Mouse (Mus musculus) common myeloid progenitor, adult 5-6 weeks (primary cell): ENCODE measurements around the gene Zfp882. TPM values are rescaled to one million over a fixed set of nuclear protein-coding genes. Genes with fewer than 3 reads are reported as not detected.
A peak's percentile ranks its signal among the peaks of the same experiment; 100 is the strongest.
"Not testable (repeated sequence)": the region's sequence is repeated elsewhere in the genome, so short reads cannot be mapped to it uniquely, and the experiment has no call there.

ENCODE experiments used
- ATAC-seq: replicated peaks from 2 replicates; pipeline ENCODE4 v1.8.0; 2016; ENCODE audit warnings: low read depth, mild to moderate bottlenecking, moderate TSS enrichment, inconsistent platforms; ENCODE audit not compliant: poor library complexity, severe bottlenecking
- total RNA-seq: library from RNA; stranded (forward); fragments of 200-1000, 187-1606 nt; gene quantifications from 2 replicates; pipeline ENCODE4 v1.2.3, GENCODE M21; 2017

The Zfp882 gene
- total RNA-seq: 8.7 and 8.8 TPM in 2 replicates

- ATAC-seq: peak; percentile 95
These were observed at the start of gene Zfp882, which contains the start of gene Zfp617 for GRCm38 (mm10) chr8:71908309-71909261. Gene Zfp882 (plus strand): TSS chr8:71908608. Gene Zfp617 (plus strand): TSS chr8:71908635.

GRCm38 (mm10) chr8:71861551-71861950 lies 46.9 kb upstream of the Zfp882 start:
- not testable (repeated sequence) for ATAC-seq

DNA sequence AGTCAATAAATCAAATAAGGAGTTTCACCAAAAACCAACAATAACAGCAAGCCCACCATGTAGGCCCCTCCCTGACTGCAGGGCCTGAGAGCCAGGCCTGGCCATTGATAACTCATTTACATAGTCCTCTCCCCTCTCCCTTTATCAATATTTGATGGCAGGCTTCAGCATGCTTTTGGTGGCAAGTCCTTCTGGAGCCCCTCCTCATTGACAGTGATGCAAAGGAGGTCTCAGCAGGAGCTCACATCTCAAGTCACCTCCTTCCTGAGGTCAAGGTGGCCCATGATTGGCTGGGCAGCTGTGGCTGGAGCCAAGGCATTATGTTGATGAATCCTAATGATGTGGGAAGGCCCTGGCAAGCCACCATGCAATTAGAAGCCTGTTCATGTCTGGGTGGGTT lies 46.4 kb upstream of the Zfp882 start:
- ATAC-seq: not testable (repeated sequence)

DNA sequence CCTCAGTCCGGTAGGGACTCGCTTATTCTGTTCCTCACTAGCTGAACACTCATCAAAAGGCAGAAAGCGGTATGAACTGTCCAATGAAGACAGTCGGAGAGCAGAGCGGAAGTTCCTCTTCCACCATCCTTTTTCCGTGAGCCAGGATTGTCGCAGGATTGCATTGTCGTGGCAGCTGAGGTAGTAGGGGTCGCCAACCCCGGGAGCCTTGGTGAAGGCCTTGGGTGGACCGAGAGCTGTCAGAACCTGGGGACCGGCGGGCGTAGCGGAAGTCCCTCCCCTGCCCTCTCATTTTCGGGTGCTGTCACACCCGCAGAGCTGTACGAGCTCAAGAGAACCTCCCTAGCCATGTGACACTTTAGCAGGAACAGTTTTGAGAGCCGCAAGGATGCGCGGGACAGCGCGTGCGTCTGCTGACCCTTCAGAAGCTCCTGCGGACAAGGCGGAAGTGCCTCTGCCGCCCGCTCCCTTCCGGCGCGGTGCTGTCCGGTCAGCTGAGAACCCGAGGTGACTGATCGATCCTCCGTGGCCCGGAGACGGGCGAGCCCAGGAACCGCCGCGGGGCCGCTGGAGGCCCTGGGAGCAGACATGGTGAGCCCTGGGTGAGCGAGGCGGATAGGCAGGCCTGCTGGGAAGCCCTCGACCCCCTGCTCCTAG lies 26.7 kb upstream of the Zfp882 start, which contains the start of gene Zfp709:
Gene Zfp709 (plus strand): TSS at position 402 of the 657 bp plus-strand sequence.
- peak; percentile 96 for ATAC-seq

DNA sequence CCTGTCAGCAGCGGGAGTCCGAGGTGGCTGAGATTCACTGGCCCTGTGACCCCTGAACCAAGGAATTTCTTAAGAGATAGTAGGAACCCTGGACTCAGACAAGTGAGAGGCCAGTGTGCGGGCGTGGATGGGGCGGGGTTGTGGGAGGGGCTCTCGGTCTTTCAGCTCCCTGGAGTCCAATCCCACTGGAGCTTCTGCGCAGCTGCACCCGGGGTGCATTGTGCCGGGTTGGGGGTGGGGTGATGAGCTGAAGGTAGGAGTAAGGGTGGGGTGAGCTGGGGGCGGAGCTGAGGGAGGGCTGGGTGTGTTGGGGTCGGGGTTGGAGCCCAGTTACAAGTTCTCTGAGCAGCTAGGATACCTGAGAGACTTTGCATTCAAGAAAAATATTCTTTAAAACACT lies 7.7 kb upstream of the Zfp882 start:
- not testable (repeated sequence) for ATAC-seq

DNA sequence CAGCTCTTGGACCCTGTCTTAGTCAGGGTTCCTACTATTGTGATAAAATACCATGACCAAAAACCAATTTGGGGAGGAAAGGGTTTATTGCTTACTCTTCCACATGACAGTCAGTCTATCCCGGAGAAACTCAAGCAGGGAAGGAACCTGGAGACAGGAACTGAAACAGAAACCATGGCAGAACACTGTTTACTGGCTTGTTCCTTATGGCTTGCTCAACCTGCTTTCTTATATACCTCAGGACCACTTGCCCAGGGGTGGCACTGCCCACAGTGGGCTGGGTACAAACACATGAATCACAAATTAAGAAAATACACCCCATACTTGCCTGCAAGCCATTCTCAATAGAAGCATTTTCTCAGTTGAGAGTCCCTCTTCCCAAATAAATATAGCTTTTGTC lies 5.3 kb upstream of the Zfp882 start:
- ATAC-seq: not testable (repeated sequence)

DNA sequence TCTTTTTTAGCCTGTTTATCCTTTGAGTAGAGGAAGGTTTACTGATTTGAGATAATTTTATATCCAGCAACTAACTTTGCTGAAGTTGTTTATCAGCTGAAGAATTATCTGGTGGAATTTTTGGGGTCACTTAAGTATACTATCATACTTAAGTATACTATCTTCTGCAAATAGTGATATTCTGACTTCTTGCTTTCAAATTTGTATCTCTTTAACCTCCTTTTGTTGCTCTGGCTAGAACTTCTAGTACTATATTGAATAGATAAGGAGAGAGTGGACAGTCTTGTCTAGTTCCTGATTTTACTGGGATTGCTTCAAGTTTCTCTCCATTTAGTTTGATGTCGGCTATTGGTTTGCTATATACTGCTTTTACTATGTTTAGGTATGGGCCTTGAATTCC lies 1.6 kb upstream of the Zfp882 start:
- ATAC-seq: no peak

- peak; percentile 8; the same call in 1 of the 2 replicates for ATAC-seq
These were observed 580 bp upstream of the Zfp882 start for GRCm38 (mm10) chr8:71907798-71908257.

DNA sequence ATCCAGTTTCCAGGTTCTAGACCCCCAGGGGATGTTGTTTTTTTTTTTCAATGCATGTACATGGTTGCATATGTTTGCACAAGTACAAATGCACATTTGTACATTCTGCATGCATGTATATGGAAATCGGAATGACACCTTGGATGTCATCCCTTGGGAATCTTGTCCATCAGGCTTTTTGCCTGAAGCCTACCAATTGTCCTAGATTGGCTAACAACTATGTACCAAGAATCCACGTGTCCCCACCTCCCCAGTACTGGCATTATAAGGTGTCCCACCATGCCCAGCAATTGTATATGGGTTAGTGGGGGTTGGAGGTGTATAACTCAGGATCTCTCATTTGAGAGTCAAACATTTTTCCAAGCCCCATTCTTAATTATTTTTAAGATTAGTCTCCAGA lies 3.9 kb downstream of the Zfp882 start:
- no peak for ATAC-seq

DNA sequence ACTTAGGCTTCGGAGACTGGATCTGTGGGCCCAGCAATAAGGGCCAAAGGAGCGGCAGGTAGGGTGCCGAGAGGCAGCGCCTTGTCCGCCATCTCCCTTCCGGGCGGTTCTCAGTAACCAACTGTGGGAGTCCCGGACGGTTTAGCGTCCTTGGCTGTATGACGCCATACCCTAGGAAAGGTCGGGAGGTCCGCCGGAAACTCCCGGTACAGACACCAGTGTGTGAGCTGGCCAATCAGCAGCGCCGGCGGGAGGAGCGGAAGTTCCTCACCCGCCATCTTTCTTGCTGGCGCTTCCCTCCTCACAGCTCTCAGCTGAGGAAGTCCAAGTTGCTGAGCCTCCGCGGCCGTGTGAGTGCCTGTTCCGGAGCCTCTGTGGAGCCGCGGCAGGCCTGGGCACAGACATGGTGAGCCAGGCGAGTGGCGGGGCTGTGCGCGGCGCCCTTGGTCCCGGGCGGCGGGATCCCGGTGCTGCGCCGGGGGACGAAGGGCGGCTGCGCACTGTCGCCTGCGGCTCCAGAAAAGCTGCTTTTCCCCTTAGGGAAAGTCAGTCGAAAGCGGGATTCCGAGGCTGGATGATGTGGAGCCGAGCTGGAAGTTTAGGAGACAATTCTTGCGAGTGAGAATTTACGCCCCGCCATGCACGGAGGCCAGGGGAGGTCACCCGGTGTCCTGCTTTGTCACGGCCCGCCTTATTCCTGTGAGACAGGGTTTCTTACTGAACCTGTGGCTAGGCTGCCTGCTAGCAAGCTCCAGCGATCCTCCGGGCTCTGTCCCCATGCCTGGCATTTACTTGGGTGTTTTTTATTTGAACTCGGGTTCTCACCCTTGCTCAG lies 14.4 kb downstream of the Zfp882 start:
- ATAC-seq: peak; percentile 98

- no peak for ATAC-seq
These were observed 17.4 kb downstream of the Zfp882 start for GRCm38 (mm10) chr8:71925791-71926190.

DNA sequence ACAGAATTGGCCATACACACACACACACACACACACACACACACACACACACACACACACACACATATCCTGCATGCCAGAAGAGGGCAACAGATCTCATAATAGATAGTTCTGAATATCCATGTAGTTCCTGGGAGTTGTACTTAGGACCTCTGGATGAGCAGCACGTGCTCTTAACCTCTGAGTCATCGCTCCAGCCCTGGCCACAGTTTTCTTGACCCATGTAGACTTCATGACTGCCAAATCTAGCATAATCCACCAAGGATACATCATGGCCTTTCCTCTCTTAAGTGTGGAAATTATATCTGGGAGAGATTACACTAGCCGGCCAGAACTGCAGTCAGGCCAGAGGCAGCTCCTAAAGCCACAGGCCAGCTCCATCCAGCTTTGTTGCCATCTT lies 18.1 kb downstream of the Zfp882 start:
- no peak for ATAC-seq

DNA sequence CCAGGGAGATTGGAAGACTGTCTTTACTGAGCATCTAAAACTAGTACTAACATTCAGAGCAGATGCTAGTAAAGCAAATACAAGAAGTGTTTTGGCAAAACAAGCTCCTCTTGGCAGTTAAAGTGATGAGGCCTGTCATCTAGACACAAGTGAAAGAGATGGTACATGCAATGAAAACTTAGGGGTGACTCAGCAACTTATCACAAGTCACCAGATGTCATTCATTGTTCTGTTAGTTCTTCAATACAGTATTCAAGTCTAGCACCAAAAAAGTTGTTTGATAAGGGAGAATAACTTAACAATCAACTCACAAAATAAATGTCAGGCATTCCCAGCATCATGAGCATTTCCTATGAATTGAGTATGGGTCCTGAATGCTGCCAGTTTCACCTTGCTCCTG lies 19.4 kb downstream of the Zfp882 start:
- no peak for ATAC-seq

GRCm38 (mm10) chr8:71938037-71938436 lies 29.6 kb downstream of the Zfp882 start:
- ATAC-seq: not testable (repeated sequence)

- ATAC-seq: peak; percentile 77
These were observed 32.1 kb downstream of the Zfp882 start for GRCm38 (mm10) chr8:71940293-71941208.

DNA sequence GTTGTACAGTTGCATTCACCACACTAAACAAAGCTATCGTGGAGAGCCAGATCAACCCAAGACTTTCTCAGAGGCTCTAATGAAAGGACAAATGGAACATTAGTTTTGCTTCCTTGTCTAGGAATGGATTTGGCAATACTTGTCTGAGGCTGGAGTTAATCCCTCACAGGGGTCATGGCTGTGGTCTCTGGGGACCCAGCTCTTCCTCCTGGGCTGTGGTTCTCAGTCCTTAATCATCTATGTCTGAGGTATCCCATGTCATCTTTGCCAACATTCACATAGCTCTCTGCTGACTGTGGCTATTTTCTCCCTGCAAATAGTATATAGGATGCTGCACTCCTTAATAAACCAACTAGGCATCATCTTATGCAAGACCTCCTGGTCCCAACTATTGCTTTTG lies 33.4 kb downstream of the Zfp882 start:
- 0 out of 2 replicates have a peak, but pooled peaks have one; percentile 18 for ATAC-seq

DNA sequence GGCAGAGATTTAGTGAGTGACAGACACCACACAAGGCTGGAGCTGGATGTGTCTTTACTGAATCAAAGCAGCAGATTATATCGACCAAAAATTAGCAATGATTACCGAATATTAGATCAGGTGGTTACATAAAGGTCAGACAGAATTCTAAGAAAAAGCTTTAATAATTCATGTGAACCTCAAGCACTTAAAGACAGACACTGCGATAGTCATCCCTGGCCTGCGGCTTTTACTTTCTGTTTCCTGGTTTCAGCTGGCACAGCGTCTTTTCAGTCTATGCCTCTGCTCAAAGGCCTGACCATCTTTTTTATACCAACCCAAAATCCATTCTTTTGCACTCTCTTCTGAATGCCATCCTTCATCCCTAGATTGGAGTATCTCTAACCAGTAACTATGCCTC lies 40.2 kb downstream of the Zfp882 start:
- no peak for ATAC-seq

DNA sequence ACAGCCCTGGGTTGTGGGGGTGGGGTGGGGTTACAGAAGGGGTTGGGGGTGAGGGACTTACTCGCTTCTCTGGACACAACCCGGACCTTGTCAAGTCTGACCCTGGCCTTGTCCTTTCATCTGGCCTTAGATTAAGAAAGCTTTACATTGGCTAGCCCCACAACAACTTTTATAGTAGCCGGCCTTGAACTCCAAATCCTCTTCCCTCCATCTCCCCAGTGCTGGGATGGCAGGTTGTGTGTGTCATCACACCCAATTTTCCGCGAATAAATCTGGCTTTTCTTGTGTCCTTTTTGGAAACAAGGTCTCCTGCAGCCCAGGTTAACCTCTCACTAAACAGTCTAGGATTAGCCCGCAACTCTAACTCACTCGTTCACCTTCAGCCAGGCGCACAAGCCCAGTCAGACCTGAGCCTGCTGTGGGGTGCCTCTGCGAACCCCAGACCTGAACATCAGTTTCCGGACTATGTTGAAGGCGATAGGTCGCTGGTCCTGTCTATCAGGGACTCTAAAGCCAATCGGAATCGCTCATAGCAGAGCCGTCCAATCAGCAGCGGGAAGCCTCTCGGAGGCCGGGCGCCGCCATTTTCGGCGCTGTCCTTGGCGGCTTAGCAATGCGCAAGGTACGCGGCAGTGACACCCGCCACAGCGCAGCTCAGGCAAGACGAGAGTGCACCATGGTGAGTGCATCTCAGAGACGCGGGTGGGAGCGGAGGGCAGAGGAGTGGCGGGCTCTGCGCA lies 42.2 kb downstream of the Zfp882 start, which contains the start of gene Zfp961:
Gene Zfp961 (plus strand): TSS at position 557 of the 740 bp plus-strand sequence.
- ATAC-seq: peak; percentile 99
